Mouse (Mus musculus): ENCODE data around the gene Atg4a-ps.

DNA sequence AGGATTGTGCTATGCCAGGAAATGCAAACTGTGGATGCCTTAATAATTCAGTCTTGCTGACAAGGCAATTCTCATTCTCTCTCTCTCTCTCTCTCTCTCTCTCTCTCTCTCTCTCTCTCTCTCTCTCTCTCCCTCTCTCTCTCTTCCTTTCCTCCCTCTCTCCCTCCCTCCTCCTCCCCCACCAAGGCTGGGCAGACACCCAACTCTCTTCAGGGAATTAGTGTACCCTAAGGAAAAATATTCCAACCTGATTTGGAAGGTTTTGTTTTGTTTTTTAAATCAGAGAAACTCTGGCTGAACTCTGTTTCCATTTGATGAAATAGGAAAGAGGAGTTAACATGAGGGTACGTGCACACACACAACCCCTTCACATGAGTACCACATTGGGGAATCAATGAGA lies 44.3 kb downstream of the Atg4a-ps start:
- TF ChIP-seq POLR2A (IDR thresholded peaks at IDR 0.05; ENCODE audit: borderline replicate concordance, low read depth, low read length), result no peak
- TF ChIP-seq CTCF (IDR thresholded peaks at IDR 0.05; ENCODE audit: low read depth, low read length), result no peak

All from bone marrow macrophage, adult 2 months (primary cell).